ENCODE assay signal across 9 mouse cellular contexts in the genomic region with DNA sequence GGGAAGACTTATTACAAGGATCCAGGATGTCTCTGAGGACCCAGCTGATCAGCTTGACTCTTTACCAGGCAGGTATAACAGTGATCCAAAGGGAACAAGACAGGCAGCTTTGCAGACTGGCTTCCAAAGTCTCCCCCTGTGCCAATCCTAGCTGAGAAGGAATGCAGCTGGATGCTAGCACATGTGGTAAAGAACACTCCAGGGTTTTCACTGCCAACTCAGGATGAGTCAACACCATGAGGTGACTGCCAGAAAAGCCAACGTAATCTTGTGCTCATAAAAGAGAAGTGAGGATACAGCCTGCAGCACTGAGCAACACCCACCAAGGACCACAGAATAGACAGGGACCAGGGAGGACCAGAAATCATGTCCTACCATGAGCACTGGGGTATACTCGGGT.
DNase-seq lines count a peak whose midpoint lies in the region; ATAC-seq lines count a peak whose summit lies in the region.
"Had no signal": no experiment of that assay in that cellular context is flagged by ENCODE, and none has a peak within 500 bp of the region (broad histone marks: within the 10 kb centered on the region; RNA-seq: fewer than 3 reads in every experiment).

No protein-coding gene starts in this region.

- peak; percentile 77 for ATAC-seq in heart, embryonic 16.5 days (replicated peaks; ENCODE audit: extremely low read depth, insufficient read depth, low FRiP score)
- ATAC-seq in hindbrain, embryonic 13.5 days (ENCODE audit: low FRiP score), result no peak

- H3K27ac ChIP-seq in heart, embryonic 16.5 days (ENCODE audit: low read length), result no peak overlapping the region
- no peak overlapping the region for H3K27ac ChIP-seq in hindbrain, embryonic 13.5 days
- H3K27ac ChIP-seq: limb, embryonic 15.5 days had no signal

- H3K4me1 ChIP-seq in heart, embryonic 16.5 days (ENCODE audit: control insufficient read depth, insufficient read depth, low read length), result no peaks in the 10 kb centered on the region
- no peaks in the 10 kb centered on the region for H3K4me1 ChIP-seq in hindbrain, embryonic 13.5 days (replicated peaks)
- H3K4me1 ChIP-seq: limb, embryonic 15.5 days had no signal

- peak; percentile 42 for DNase-seq in left cerebral cortex, adult 11 months (ENCODE audit: low spot score)
- no peak for DNase-seq in left cerebral cortex, postnatal 4 days
- DNase-seq in adrenal gland, postnatal 10 days, result peak; percentile 60
- DNase-seq in lung, postnatal 4 days, result peak; percentile 17 to 28
- DNase-seq in kidney, adult 9 months, result no peak
- no peak for DNase-seq in cerebellum, postnatal 36 days

- H3K27me3 ChIP-seq in heart, embryonic 16.5 days (ENCODE audit: control insufficient read depth, insufficient read depth, low read length), result no peaks in the 10 kb centered on the region
- no peaks in the 10 kb centered on the region for H3K27me3 ChIP-seq in hindbrain, embryonic 13.5 days
- H3K27me3 ChIP-seq: limb, embryonic 15.5 days had no signal

- H3K9me3 ChIP-seq in heart, embryonic 16.5 days (replicated peaks; ENCODE audit: control insufficient read depth, low read length), result no peaks in the 10 kb centered on the region; the same call in 1 of the 2 replicates
- H3K9me3 ChIP-seq in hindbrain, embryonic 13.5 days, result no peaks in the 10 kb centered on the region
- H3K9me3 ChIP-seq: limb, embryonic 15.5 days had no signal

- intact Hi-C loops in left cerebral cortex, postnatal 4 days (cut with DNase I), result no loop called here

- WGBS in heart, embryonic 16.5 days, result 54% methylated on average over 2 of the region's 2 CpGs
- WGBS in hindbrain, embryonic 13.5 days, result 81% methylated on average over 2 of the region's 2 CpGs

- H3K36me3 ChIP-seq in heart, embryonic 16.5 days (ENCODE audit: control insufficient read depth, insufficient read depth), result no peaks in the 10 kb centered on the region
- H3K36me3 ChIP-seq in hindbrain, embryonic 13.5 days, result no peaks in the 10 kb centered on the region
- H3K36me3 ChIP-seq: limb, embryonic 15.5 days had no signal

- H3K9ac ChIP-seq in heart, embryonic 16.5 days (ENCODE audit: low read length), result no peak overlapping the region
- H3K9ac ChIP-seq in hindbrain, embryonic 13.5 days, result no peak overlapping the region
- H3K9ac ChIP-seq: limb, embryonic 15.5 days had no signal

- H3K4me2 ChIP-seq in heart, embryonic 16.5 days (ENCODE audit: low read depth, low read length), result no peak overlapping the region
- no peak overlapping the region for H3K4me2 ChIP-seq in hindbrain, embryonic 13.5 days
- H3K4me2 ChIP-seq: limb, embryonic 15.5 days had no signal

- no peak overlapping the region for H3K4me3 ChIP-seq in heart, embryonic 16.5 days (ENCODE audit: low read length)
- H3K4me3 ChIP-seq in hindbrain, embryonic 13.5 days, result no peak overlapping the region
- H3K4me3 ChIP-seq: limb, embryonic 15.5 days had no signal

Comparison
In these comparisons a context has a peak if more than half of its experiments do, and no peak if none do; other contexts are left out.
1. DNase-seq: peak in left cerebral cortex, adult 11 months (single experiment), adrenal gland, postnatal 10 days (single experiment) and lung, postnatal 4 days (2 of 2); none in left cerebral cortex, postnatal 4 days (single experiment), kidney, adult 9 months (single experiment) and cerebellum, postnatal 36 days (0 of 2).